Mouse (Mus musculus) midbrain, embryonic 13.5 days (tissue): ENCODE results near the gene 4833427G06Rik. TPM values are rescaled to one million over a fixed set of nuclear protein-coding genes. Genes with fewer than 3 reads are reported as not detected.

ENCODE experiments used
- ATAC-seq: fragments of 200-750 bp; cut with Nextera tagmentation; 2 replicates; pipeline ENCODE4 v1.8.0; 2017; ENCODE audit warnings: mild to moderate bottlenecking, moderate TSS enrichment, moderate library complexity
- H3K27ac ChIP-seq: fragments of 300-500 bp; sonication (generic); 2 replicates; pipeline ENCODE4 v1.5.1; 2015; ENCODE audit warnings: inconsistent platforms, mild to moderate bottlenecking, moderate library complexity
- H3K27me3 ChIP-seq: fragments of 300-500 bp; sonication (generic); 2 replicates; pipeline ENCODE4 v1.6.1; 2015; ENCODE audit warnings: mild to moderate bottlenecking, inconsistent platforms
- H3K36me3 ChIP-seq: fragments of 300-500 bp; sonication (generic); 2 replicates; pipeline ENCODE4 v1.6.1; 2015; ENCODE audit warnings: mild to moderate bottlenecking, inconsistent platforms
- H3K4me1 ChIP-seq: fragments of 300-500 bp; sonication (generic); replicated peaks from 2 replicates; pipeline ENCODE4 v1.6.1; 2015; ENCODE audit warnings: inconsistent platforms
- H3K4me2 ChIP-seq: fragments of 300-500 bp; sonication (generic); replicated peaks from 2 replicates; pipeline ENCODE4 v1.6.1; 2015; ENCODE audit warnings: moderate library complexity, mild to moderate bottlenecking, inconsistent platforms
- H3K4me3 ChIP-seq: fragments of 300-500 bp; sonication (generic); replicated peaks from 2 replicates; pipeline ENCODE4 v1.5.1; 2015; ENCODE audit warnings: mild to moderate bottlenecking, inconsistent platforms
- H3K9ac ChIP-seq: fragments of 300-500 bp; sonication (generic); replicated peaks from 2 replicates; pipeline ENCODE4 v1.6.1; 2015; ENCODE audit warnings: mild to moderate bottlenecking, inconsistent platforms
- H3K9me3 ChIP-seq: fragments of 300-500 bp; sonication (generic); 2 replicates; pipeline ENCODE4 v1.6.1; 2016; ENCODE audit warnings: mild to moderate bottlenecking, inconsistent platforms
- WGBS: fragments of 180-500 bp; shearing (Covaris S2); methylation state at CpG from one replicate; pipeline ENCODE4 v1.1.7; 2015; 5-methylcytosine and 5-hydroxymethylcytosine counted together
- polyA plus RNA-seq: library from polyadenylated mRNA; unstranded; fragments of >200 nt; fragmentation: Nextera tagmentation; extraction: Ambion mirVana; gene quantifications from 2 replicates; pipeline ENCODE4 v1.2.1, GENCODE M21; 2015

Gene 4833427G06Rik
- polyA plus RNA-seq, 1 experiment from 2014 or later, result 0.55 TPM

DNA sequence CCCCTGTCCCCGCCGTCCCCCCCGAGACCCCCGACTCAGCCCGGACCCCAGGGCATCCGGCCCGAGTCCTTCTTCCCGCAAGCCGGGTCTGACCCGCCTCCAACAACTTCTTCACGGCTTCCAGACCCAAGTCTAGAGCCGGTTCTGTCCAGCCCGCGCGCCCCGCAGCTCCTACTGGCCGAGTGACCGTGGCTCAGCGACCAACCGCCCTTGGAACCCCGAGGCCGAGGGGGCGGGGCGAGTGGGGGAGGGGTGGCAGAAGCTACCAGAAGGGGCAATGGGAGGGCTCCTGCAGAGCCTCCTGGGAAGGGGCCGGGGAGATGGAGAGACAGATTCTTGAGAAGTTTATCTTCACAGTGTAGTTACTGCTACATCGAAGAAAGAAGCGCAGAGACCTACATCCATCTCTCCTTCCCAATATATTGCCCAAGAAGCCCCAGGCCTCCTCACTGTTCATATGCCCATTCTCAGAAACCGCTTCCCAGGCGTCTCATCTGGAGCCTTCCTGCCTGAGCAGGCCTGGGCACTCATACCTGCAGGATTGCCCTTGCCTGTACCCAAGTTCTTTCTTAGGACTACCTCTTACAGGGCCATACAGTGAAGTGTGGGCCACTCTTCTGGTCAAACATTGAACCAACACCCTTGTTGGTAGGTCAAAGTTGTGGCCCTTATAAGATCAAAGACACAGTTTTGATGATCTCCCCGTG lies 2.1 kb upstream of the 4833427G06Rik start:
- peaks cover 20% of the 10 kb centered on the region for H3K27me3 ChIP-seq
- H3K9ac ChIP-seq, result peak overlapping the region; percentile 75
- no peak overlapping the region for H3K27ac ChIP-seq
- peak overlapping the region; percentile 61 for H3K4me3 ChIP-seq
- H3K9me3 ChIP-seq, result no peaks in the 10 kb centered on the region
- H3K4me2 ChIP-seq, result peak overlapping the region; percentile 100
- peak; percentile 81 for ATAC-seq
- WGBS, result 12% methylated on average over 27 of the region's 30 CpGs
- peaks cover 21% of the 10 kb centered on the region for H3K4me1 ChIP-seq
- H3K36me3 ChIP-seq, result no peaks in the 10 kb centered on the region

DNA sequence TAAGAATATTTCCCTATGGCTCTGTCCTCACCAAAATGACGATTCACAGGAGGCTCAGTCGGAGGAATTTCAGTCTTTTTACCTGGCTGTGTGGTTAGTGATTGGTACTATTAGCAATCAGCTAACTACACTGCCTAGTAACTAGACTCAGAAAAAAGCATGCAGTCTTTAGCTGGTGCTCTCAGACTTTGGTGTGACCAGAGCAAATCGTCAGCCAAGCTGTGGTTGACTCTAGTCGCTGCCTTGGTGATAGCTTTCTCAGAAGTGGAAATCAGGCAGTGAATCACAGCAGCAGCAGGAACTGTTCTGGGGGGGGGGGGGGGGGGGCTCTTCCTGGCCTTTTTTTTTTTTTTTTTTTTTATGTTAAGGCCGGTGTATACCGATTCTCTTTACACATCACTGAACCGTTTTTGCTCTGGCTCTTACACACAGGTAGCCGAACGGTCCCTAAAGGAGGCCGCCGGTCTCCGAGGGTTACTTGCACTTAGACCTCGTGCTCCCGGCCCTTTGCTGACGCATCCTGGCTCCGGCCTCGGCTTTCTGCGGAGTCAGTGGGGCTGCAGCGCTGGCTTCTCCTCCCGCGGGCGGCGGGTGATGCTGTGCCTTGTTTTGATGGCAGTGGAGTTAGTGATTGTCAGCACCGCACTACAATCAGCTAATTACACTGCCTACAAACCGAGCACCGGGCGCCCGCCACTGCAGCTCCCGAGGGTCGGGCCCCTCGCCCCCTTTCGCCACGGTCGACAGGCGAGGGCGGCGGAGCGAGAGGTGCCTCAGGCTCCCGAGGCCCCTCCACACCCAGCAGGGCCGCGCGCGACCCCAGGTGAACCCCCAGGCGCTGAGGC lies 1.3 kb upstream of the 4833427G06Rik start:
- H3K27me3 ChIP-seq, result peaks cover 20% of the 10 kb centered on the region
- H3K27ac ChIP-seq, result no peak overlapping the region
- peaks cover 21% of the 10 kb centered on the region for H3K4me1 ChIP-seq
- ATAC-seq, result peak; percentile 88
- H3K4me2 ChIP-seq, result peak overlapping the region; percentile 100
- peak overlapping the region; percentile 75 for H3K9ac ChIP-seq
- H3K4me3 ChIP-seq, result peak overlapping the region; percentile 61
- no peaks in the 10 kb centered on the region for H3K9me3 ChIP-seq
- no peaks in the 10 kb centered on the region for H3K36me3 ChIP-seq
- 1% methylated on average over 42 of the region's 44 CpGs for WGBS

DNA sequence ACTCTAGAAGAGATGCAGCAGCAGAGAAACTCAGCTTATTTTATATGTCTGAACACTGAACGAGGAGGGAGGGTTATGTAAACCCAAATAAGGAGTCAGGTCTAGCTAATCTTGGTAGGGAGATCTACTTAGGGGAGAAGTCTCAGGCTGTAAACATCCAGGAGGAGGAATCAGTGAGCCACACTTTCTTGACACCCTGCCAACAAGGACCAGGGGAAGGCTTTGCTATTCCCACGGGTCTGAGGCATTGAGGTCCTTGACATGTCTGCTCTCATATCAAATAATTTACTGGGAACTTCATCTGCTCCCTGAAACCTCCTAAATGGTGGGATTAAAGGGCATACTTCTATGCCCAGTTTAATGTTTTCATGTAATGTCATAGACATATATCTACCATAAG lies 5.6 kb downstream of the 4833427G06Rik start:
- no peaks in the 10 kb centered on the region for H3K36me3 ChIP-seq
- 67% methylated on average over 2 of the region's 2 CpGs for WGBS
- no peak overlapping the region for H3K4me3 ChIP-seq
- H3K4me2 ChIP-seq, result no peak overlapping the region
- no peaks in the 10 kb centered on the region; the same call in 1 of the 2 replicates for H3K4me1 ChIP-seq
- H3K9me3 ChIP-seq, result no peaks in the 10 kb centered on the region
- no peak overlapping the region for H3K9ac ChIP-seq
- no peak overlapping the region for H3K27ac ChIP-seq
- H3K27me3 ChIP-seq, result peaks cover under 1% of the 10 kb centered on the region; the same call in 1 of the 2 replicates
- ATAC-seq, result no peak

DNA sequence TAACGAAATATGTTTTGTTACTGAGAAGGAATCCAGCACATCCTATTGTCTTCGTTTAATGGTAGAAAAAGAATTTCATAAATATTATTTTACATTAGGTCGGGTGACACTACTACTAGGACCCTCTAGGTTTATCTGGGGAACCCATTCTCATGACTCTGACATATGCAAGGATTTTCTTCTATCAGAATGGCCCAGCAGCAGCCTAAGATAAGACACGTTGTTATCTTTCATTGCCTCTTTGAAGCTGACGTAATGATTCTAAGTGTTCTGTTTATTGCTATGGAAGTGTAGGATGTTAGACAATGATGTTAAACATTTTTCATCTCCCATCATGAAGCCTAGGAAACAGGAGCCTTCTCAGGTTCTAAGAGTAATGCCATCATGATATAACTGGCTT lies 8.2 kb downstream of the 4833427G06Rik start:
- ATAC-seq, result no peak
- WGBS, result 76% methylated on average over 5 of the region's 5 CpGs
- H3K9ac ChIP-seq, result no peak overlapping the region
- no peaks in the 10 kb centered on the region for H3K4me1 ChIP-seq
- H3K9me3 ChIP-seq, result no peaks in the 10 kb centered on the region
- no peak overlapping the region for H3K27ac ChIP-seq
- H3K4me2 ChIP-seq, result no peak overlapping the region
- no peak overlapping the region for H3K4me3 ChIP-seq
- no peaks in the 10 kb centered on the region for H3K27me3 ChIP-seq
- no peaks in the 10 kb centered on the region for H3K36me3 ChIP-seq

DNA sequence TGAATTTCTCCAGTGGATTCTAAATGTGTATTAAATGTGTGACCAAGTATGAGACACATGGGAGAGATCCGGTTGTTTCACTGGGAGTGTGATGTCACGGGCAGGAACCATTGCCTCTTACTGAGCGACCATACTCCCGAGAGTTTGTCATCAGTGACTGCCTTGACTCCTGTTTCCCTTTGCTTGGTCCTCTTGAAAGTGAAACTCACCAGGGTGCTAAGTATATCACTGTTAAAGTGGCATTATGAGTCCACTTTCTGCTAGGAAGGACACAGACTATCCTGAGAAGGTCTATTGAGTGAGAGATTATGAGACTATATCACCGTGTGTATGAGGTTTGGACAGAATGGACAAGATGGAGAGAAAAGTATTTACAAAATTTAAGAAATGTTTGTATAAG lies 20.3 kb downstream of the 4833427G06Rik start:
- H3K9ac ChIP-seq, result no peak overlapping the region
- 84% methylated on average over 5 of the region's 5 CpGs for WGBS
- no peak for ATAC-seq
- 0 out of 2 replicates have a peak, but pooled peaks cover 8% of the 10 kb centered on the region for H3K27me3 ChIP-seq
- peaks cover 8% of the 10 kb centered on the region for H3K4me1 ChIP-seq
- H3K27ac ChIP-seq, result no peak overlapping the region
- H3K4me3 ChIP-seq, result no peak overlapping the region
- H3K4me2 ChIP-seq, result no peak overlapping the region
- H3K36me3 ChIP-seq, result no peaks in the 10 kb centered on the region
- no peaks in the 10 kb centered on the region for H3K9me3 ChIP-seq

DNA sequence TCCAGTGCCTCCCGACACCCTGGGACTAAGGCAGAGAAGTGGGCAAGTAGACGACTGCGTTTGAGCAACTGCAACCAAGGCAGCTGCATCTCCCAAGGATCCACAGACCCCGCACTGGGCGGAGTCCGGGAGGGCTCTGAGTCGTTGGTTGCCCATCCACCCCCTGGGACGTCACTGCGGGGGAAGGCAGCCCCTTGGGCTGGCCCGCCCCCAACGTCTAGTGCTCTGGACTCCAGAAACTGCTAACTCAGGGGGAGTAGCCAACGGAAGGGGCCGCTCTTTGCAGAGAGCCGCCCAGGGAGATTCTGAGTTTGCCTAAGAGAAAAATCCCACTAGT lies 24.9 kb downstream of the 4833427G06Rik start, which contains the start of gene Layn:
TSS of gene Layn (minus strand) at position 116 of the 337 bp plus-strand sequence.
- H3K36me3 ChIP-seq, result no peaks in the 10 kb centered on the region
- peak within 1 kb of the TSS; percentile 62 for H3K9ac ChIP-seq
- H3K9me3 ChIP-seq, result no peaks in the 10 kb centered on the region
- peaks cover 19% of the 10 kb centered on the region for H3K4me1 ChIP-seq
- ATAC-seq, result peak; percentile 88
- peak within 1 kb of the TSS; percentile 69 for H3K4me2 ChIP-seq
- H3K27ac ChIP-seq, result no peak within 1 kb of the TSS
- peaks cover 15% of the 10 kb centered on the region; the same call in 1 of the 2 replicates for H3K27me3 ChIP-seq
- peak within 1 kb of the TSS; percentile 35 for H3K4me3 ChIP-seq
- WGBS, result under 1% methylated on average over 14 of the region's 14 CpGs

DNA sequence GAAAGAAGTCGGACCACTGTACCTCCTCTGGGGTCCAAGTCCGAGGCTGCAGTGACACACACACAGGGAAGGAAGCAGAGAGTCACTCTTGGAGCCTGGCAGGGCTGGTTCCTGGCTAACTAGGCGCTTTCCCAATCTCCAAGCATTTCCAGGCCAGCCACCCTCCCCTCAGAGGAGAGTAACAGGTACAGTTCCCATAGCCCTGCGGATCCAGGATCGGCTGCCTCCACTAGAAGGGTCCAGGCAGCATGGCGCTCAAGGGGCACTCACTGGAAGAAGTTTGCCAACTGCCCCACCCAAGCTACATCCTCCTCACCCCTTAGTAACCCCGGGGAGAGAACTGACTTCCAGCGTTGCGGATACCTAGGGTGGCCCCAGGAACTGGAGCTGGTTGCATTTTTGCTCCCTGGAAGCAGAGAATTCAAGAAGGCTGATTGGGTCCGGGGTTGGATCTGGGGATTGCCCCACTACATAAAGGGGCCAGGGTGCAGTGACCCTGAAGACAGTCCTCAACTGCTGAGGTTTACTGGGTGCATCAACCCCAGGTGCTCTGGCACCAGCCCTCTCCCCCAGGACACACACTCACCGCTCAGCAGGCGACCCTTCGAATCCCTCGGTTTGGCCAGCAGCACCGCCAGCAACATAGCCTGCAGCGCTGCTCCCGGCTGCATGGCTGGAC lies 25.4 kb downstream of the 4833427G06Rik start:
- H3K9ac ChIP-seq, result peak overlapping the region; percentile 62
- peak; percentile 40 for ATAC-seq

DNA sequence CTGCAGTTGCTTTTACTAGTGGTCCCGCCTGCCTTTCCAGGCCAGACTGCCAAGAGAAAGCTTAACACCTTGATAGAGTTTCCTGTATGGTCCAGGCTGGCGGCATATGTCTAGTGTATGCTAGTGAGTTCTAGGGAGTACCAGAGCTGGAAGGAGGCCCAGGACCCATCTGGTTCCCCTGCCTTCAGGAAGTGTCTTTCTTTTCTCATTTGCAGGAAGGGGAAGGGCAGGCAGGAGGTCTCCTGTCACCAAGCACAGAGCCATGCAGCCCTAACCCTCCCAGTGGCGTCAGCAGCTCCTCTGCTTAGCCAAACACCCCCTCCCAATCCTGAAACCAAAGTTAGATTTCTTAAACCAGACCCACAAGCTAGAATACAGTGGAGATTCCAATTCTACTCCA lies 26.1 kb downstream of the 4833427G06Rik start:
- no peak overlapping the region for H3K27ac ChIP-seq
- H3K4me3 ChIP-seq, result peak overlapping the region; percentile 35; the same call in 1 of the 2 replicates
- H3K36me3 ChIP-seq, result no peaks in the 10 kb centered on the region
- peak overlapping the region; percentile 69 for H3K4me2 ChIP-seq
- no peaks in the 10 kb centered on the region for H3K9me3 ChIP-seq
- 21% methylated on average over 3 of the region's 3 CpGs for WGBS
- H3K27me3 ChIP-seq, result peaks cover 15% of the 10 kb centered on the region; the same call in 1 of the 2 replicates
- ATAC-seq, result no peak
- no peak overlapping the region for H3K9ac ChIP-seq
- H3K4me1 ChIP-seq, result peaks cover 19% of the 10 kb centered on the region

More for the DNA sequence above, 25.4 kb downstream of the 4833427G06Rik start:
- under 1% methylated on average over 17 of the region's 17 CpGs for WGBS
- Histone ChIP-seq H3K4me3 (peak overlapping the region; percentile 35), H3K27ac (no peak overlapping the region), H3K4me1 (peaks cover 19% of the 10 kb centered on the region), H3K9me3 (no peaks in the 10 kb centered on the region), H3K36me3 (no peaks in the 10 kb centered on the region), H3K27me3 (peaks cover 15% of the 10 kb centered on the region; the same call in 1 of the 2 replicates), H3K4me2 (peak overlapping the region; percentile 69)

DNA sequence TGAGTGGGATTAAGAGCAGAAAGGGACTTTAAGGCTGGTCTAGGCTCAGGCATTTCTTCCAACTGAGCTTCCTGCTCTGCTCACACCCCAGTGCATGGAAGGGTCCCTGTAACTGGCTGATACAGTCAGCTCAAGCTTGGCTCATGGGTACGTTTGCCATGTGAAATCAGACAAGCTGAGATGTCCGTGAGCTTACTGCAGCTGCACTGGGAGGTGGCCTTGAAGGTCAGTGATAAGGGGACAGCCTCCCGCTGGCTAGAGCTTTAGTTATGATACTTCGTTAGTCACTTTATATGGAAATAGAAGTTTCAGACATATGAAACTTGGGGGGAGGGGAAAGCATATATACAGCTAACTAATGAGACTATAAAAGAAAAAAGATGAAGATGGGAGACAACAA lies 31.1 kb downstream of the 4833427G06Rik start:
- Histone ChIP-seq H3K36me3 (no peaks in the 10 kb centered on the region), H3K4me1 (peaks cover 3% of the 10 kb centered on the region; the same call in 1 of the 2 replicates), H3K27ac (no peak overlapping the region), H3K27me3 (0 out of 2 replicates have a peak, but pooled peaks cover 3% of the 10 kb centered on the region), H3K4me3 (no peak overlapping the region), H3K4me2 (no peak overlapping the region), H3K9me3 (no peaks in the 10 kb centered on the region), H3K9ac (no peak overlapping the region)
- 88% methylated on average over 4 of the region's 4 CpGs for WGBS
- no peak for ATAC-seq

DNA sequence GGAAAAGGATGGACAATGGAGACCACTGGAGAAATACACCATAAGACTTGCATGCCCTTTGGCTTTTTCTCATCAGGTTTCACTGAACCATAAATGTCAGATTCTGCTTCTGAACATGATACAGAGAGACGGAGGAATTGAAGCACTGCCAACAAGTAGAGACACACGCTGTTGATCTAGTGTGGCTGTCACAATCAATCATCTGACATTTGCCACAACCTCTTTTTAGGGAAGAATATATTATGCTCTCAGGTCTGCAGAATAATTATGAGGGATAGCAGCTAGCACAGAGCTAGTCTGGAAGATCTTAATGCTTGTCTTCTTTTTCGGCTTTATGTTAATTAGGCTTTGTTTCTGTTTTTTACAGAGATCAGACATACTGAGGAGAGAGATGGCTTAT lies 33.7 kb downstream of the 4833427G06Rik start:
- no peaks in the 10 kb centered on the region for H3K36me3 ChIP-seq
- 66% methylated on average over 3 of the region's 3 CpGs for WGBS
- no peak overlapping the region for H3K9ac ChIP-seq
- ATAC-seq, result no peak
- no peak overlapping the region for H3K4me2 ChIP-seq
- H3K27me3 ChIP-seq, result no peaks in the 10 kb centered on the region
- no peaks in the 10 kb centered on the region for H3K4me1 ChIP-seq
- H3K9me3 ChIP-seq, result no peaks in the 10 kb centered on the region
- no peak overlapping the region for H3K4me3 ChIP-seq
- no peak overlapping the region for H3K27ac ChIP-seq

DNA sequence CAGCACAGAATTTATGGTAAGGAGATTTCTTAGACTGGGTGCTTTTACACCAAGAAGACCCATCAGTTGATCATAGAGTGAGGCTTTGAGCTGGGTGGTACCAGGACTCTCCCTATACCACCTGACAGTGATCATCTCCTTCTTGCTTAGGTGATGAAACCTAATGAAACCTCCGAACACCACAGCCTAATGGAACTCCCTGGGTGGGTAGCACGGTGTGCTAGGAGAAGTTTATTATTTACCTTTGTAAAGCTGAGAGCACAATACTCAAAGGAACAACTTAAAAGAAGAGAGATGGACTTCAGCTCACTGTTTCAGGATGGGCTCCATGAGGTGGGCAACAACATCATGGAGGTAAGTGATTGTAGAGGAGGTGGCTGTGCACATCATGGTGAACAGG lies 41.3 kb downstream of the 4833427G06Rik start, which contains the start of gene Btg4:
TSS of gene Btg4 (plus strand) at position 301 of the 400 bp plus-strand sequence.
- Histone ChIP-seq H3K9ac (no peak within 1 kb of the TSS), H3K4me2 (no peak within 1 kb of the TSS), H3K36me3 (no peaks in the 10 kb centered on the region), H3K27ac (no peak within 1 kb of the TSS), H3K27me3 (no peaks in the 10 kb centered on the region), H3K4me1 (no peaks in the 10 kb centered on the region), H3K4me3 (no peak within 1 kb of the TSS), H3K9me3 (no peaks in the 10 kb centered on the region)
- 89% methylated on average over 2 of the region's 2 CpGs for WGBS
- ATAC-seq, result no peak
